Mouse (Mus musculus) midbrain, postnatal 0 days (tissue): ENCODE results near the gene St3gal3. TPM values are rescaled to one million over a fixed set of nuclear protein-coding genes. Genes with fewer than 3 reads are reported as not detected.

Source experiments
- ATAC-seq: fragments of 200-750 bp; cut with Nextera tagmentation; 2 replicates; pipeline ENCODE4 v1.8.0; 2017; ENCODE audit warnings: moderate number of reproducible peaks, mild to moderate bottlenecking, moderate TSS enrichment, moderate library complexity; ENCODE audit not compliant: low FRiP score
- DNase-seq: peaks from one replicate; pipeline ENCODE4 v3.0.0-alpha.2; 2015; ENCODE audit warnings: low spot score
- H3K27ac ChIP-seq: fragments of 300-500 bp; sonication (generic); 2 replicates; pipeline ENCODE4 v1.5.1; 2014; ENCODE audit warnings: low read depth, mild to moderate bottlenecking, low read length, mixed read lengths
- H3K27me3 ChIP-seq: fragments of 300-500 bp; sonication (generic); 2 replicates; pipeline ENCODE4 v1.6.1; 2014; ENCODE audit warnings: low read length, control low read depth, mixed read lengths; ENCODE audit not compliant: insufficient read depth
- H3K36me3 ChIP-seq: fragments of 300-500 bp; sonication (generic); 2 replicates; pipeline ENCODE4 v1.6.1; 2014; ENCODE audit warnings: low read length, control low read depth, mixed read lengths; ENCODE audit not compliant: insufficient read depth
- H3K4me1 ChIP-seq: fragments of 300-500 bp; sonication (generic); 2 replicates; pipeline ENCODE4 v1.6.1; 2014; ENCODE audit warnings: mild to moderate bottlenecking, control low read depth, antibody characterized with exemption, low read length, mixed read lengths; ENCODE audit not compliant: insufficient read depth
- H3K4me2 ChIP-seq: fragments of 300-500 bp; sonication (generic); 2 replicates; pipeline ENCODE4 v1.6.1; 2014; ENCODE audit warnings: low read depth, mild to moderate bottlenecking, low read length, mixed read lengths; ENCODE audit not compliant: poor library complexity, severe bottlenecking
- H3K4me3 ChIP-seq: fragments of 300-500 bp; sonication (generic); 2 replicates; pipeline ENCODE4 v1.5.1; 2014; ENCODE audit warnings: low read depth, mild to moderate bottlenecking, low read length, moderate library complexity
- H3K9ac ChIP-seq: fragments of 300-500 bp; sonication (generic); replicated peaks from 2 replicates; pipeline ENCODE4 v1.6.1; 2014; ENCODE audit warnings: mild to moderate bottlenecking, low read length, moderate library complexity, mixed read lengths; ENCODE audit not compliant: poor library complexity, severe bottlenecking
- H3K9me3 ChIP-seq: fragments of 300-500 bp; sonication (generic); 2 replicates; pipeline ENCODE4 v1.6.1; 2016; ENCODE audit warnings: low read length, control low read depth
- CTCF ChIP-seq: IDR thresholded peaks from 2 replicates; pipeline ENCODE4 v1.5.1; 2016; ENCODE audit warnings: antibody characterized with exemption, mild to moderate bottlenecking
- WGBS: fragments of 180-500 bp; shearing (Covaris S2); extraction: QIAGEN DNeasy Blood & Tissue Kit; methylation state at CpG from one replicate; pipeline ENCODE4 v1.1.7; 2014; 5-methylcytosine and 5-hydroxymethylcytosine counted together
- polyA plus RNA-seq: library from polyadenylated mRNA; unstranded; fragments of >200 nt; fragmentation: Nextera tagmentation; extraction: Ambion mirVana; gene quantifications from 2 replicates; pipeline ENCODE4 v1.2.1, GENCODE M21; 2015
- total RNA-seq: library from RNA; depleted of rRNA; stranded (reverse); fragments of >200 nt; gene quantifications from 2 replicates; pipeline ENCODE4 v1.2.3, GENCODE M21; 2014

St3gal3 gene
- total and polyA plus RNA-seq, 2 experiments from 2014 or later = 10.7 to 46.3 TPM

GRCm38 (mm10) chr4:117977841-117978240 is 156.9 kb downstream of the St3gal3 start:
- no peaks in the 10 kb centered on the region for H3K4me1 ChIP-seq
- TF ChIP-seq CTCF = no peak
- H3K4me2 ChIP-seq = no peak overlapping the region
- H3K4me3 ChIP-seq = no peak overlapping the region
- H3K27me3 ChIP-seq = no peaks in the 10 kb centered on the region
- no peaks in the 10 kb centered on the region for H3K9me3 ChIP-seq
- no peaks in the 10 kb centered on the region for H3K36me3 ChIP-seq
- DNase-seq = no peak
- H3K9ac ChIP-seq = no peak overlapping the region
- WGBS = 86% methylated on average over 11 of the region's 11 CpGs
- no peak overlapping the region for H3K27ac ChIP-seq
- ATAC-seq = no peak

DNA sequence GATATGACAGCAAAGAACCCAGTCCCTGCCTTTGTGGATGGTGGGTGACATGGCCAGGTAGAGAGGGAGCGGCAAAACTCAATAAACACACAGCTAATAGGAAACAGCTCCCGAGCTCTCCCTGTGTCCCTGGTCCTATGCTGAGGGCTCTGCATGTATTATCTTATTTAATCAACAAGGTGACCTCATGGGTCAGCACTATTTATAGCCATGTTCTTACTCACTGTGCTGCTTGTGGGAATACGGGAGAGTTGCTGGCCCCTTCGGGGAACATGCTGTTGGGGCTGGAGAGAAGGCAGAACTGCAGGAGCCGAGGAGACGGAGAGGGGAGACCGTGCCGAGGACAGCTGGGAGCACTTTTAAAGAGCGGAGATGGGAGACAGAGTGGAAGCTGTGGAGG is 157.3 kb downstream of the St3gal3 start:
- no peak overlapping the region for H3K4me3 ChIP-seq
- no peaks in the 10 kb centered on the region for H3K36me3 ChIP-seq
- H3K27me3 ChIP-seq = no peaks in the 10 kb centered on the region
- no peaks in the 10 kb centered on the region for H3K4me1 ChIP-seq
- DNase-seq (no peak), ATAC-seq (no peak)
- no peaks in the 10 kb centered on the region for H3K9me3 ChIP-seq
- H3K9ac ChIP-seq = no peak overlapping the region
- TF ChIP-seq CTCF = no peak
- 86% methylated on average over 9 of the region's 9 CpGs for WGBS
- H3K4me2 ChIP-seq = no peak overlapping the region
- H3K27ac ChIP-seq = no peak overlapping the region

DNA sequence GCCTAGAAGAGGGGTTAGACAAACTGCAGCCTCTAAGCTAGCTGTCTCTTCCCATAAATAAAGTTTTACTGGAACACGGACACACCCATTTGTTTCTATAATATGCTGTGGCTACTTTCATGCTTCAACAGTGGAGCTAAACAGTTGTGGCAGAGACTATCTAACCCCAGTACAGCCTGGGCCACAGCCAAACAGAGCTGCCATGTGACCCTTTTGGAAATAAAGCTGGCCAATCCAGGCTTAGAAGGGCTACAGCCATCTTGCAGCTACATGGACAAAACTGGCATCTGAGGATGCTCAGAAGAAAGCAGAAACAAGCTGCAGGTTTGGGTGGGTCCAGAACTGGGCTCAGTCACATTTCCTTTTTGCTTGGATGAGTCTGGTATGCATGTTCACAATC is 158.9 kb downstream of the St3gal3 start:
- DNase-seq (no peak), ATAC-seq (no peak)
- no peak overlapping the region for H3K9ac ChIP-seq
- no peak overlapping the region for H3K4me2 ChIP-seq
- no peaks in the 10 kb centered on the region for H3K27me3 ChIP-seq
- no peaks in the 10 kb centered on the region for H3K36me3 ChIP-seq
- H3K4me1 ChIP-seq = no peaks in the 10 kb centered on the region
- no peak overlapping the region for H3K27ac ChIP-seq
- no peak overlapping the region for H3K4me3 ChIP-seq
- no peak for TF ChIP-seq CTCF
- no peaks in the 10 kb centered on the region for H3K9me3 ChIP-seq
- 90% methylated on average over 1 of the region's 1 CpGs for WGBS

- Histone ChIP-seq H3K4me3 (no peak overlapping the region), H3K4me1 (no peaks in the 10 kb centered on the region), H3K4me2 (no peak overlapping the region), H3K9ac (no peak overlapping the region), H3K36me3 (no peaks in the 10 kb centered on the region), H3K9me3 (no peaks in the 10 kb centered on the region), H3K27ac (no peak overlapping the region), H3K27me3 (no peaks in the 10 kb centered on the region)
- TF ChIP-seq CTCF = no peak
- DNase-seq = no peak
- WGBS = 81% methylated on average over 5 of the region's 5 CpGs
- ATAC-seq = no peak
These were observed 160.0 kb downstream of the St3gal3 start for GRCm38 (mm10) chr4:117974719-117975118.

- no peak overlapping the region for H3K9ac ChIP-seq
- no peaks in the 10 kb centered on the region for H3K4me1 ChIP-seq
- no peak for TF ChIP-seq CTCF
- ATAC-seq (no peak), DNase-seq (no peak)
- H3K9me3 ChIP-seq = no peaks in the 10 kb centered on the region
- no peak overlapping the region for H3K27ac ChIP-seq
- no peaks in the 10 kb centered on the region for H3K27me3 ChIP-seq
- no peak overlapping the region for H3K4me2 ChIP-seq
- WGBS = 52% methylated on average over 10 of the region's 10 CpGs
- no peaks in the 10 kb centered on the region for H3K36me3 ChIP-seq
- no peak overlapping the region for H3K4me3 ChIP-seq
These were observed 161.7 kb downstream of the St3gal3 start for GRCm38 (mm10) chr4:117972999-117973398.

DNA sequence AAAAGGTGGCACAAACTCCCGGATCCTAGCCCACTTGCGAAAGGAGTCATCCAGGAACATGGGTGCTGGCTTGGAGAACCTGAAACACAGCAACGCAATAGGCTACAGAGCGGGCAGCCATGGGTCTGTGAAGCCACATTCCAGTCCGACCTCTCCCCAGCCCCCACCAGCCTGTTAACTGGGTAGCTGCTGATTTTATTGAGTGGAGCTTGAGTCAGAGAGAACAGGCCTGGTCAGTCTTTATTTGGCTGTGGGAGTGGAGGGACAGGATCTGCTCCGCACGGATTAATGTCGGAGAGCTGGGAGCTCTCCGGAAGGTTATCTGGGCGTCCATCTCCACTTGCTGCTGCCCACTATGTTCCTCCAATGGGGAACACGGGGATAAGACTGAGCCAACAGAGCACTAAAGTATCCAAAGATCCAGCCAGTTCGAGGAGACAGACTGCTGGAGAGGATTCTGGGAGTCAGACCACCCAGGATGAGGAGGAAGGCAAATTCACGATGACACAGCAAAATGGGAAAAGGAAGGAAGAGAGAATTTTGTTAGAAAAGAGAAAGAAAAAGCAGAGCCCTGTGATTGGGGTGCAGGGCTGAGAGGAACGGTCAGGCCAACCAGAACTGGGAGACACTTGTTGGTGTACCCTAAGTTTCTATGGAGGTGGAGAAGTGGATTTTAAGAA is 170.2 kb downstream of the St3gal3 start:
- H3K9ac ChIP-seq = no peak overlapping the region
- H3K4me3 ChIP-seq = no peak overlapping the region
- no peak overlapping the region for H3K27ac ChIP-seq
- no peak for DNase-seq
- H3K27me3 ChIP-seq = no peaks in the 10 kb centered on the region
- H3K36me3 ChIP-seq = 0 out of 2 replicates have a peak, but pooled peaks cover 3% of the 10 kb centered on the region
- no peaks in the 10 kb centered on the region for H3K9me3 ChIP-seq
- TF ChIP-seq CTCF = no peak
- ATAC-seq = no peak
- no peak overlapping the region for H3K4me2 ChIP-seq
- WGBS = 85% methylated on average over 14 of the region's 14 CpGs
- H3K4me1 ChIP-seq = no peaks in the 10 kb centered on the region
